Mouse (Mus musculus): ENCODE results near the gene Kyat1.

The Kyat1 gene

DNA sequence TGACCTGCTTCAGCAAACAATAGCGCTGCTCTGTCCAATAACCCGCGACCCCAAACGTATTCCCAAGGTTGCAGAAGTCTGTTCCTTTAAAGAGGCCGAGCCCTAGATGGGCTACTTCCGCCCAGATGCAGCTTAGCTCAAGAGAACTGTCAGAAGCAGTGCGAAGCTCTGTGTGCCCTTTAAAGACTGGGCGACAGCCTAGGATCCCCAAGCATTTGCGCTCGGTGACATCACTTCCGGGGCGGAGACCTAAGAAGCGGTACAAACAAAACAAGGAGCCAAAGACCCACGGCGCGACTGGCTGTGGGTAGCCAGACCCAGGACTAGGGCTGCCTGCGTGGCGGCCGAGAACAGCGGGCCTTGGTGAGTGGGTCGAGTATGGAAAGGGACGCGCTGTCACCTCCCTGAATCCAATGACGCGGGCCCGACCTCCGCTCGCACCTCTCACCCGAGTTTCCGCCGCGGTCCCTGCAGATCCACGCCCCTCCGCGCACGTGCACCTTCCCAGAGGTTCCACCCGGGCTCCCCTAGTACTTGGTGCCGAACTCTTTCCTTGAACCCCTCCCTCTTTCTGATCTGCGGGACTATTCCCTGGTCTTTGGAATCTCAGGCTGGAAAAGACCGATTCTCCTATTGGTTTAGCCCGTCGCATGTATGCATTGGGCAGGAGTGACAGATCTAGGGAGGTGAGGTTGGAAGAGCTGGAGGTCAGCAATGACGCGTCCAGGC, at the start of gene Kyat1:
TSS of gene Kyat1 (minus strand) at position 219 of the 729 bp plus-strand sequence.
- DNase-seq, result peak; percentile 88

DNA sequence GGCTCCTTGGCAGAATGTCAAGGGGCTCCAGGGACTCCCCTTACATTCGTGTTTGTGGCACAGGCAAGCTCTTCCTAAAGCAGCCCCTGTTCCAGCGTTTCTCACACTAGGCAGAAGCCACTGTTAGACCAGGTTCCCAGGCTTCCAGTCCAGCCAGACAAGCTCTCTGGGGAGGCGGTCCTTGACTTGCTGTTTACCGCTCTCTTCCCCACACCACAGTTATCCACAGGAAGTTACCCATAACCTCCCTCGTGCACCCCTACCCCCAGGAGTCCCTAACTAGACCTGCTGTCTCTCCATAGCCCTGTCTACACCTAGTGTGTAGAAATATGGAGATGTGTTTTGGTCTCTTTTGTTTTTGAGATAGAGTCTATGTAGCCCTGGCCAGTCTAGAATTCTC, 48.2 kb upstream of the Kyat1 start:
- no peak for DNase-seq

DNA sequence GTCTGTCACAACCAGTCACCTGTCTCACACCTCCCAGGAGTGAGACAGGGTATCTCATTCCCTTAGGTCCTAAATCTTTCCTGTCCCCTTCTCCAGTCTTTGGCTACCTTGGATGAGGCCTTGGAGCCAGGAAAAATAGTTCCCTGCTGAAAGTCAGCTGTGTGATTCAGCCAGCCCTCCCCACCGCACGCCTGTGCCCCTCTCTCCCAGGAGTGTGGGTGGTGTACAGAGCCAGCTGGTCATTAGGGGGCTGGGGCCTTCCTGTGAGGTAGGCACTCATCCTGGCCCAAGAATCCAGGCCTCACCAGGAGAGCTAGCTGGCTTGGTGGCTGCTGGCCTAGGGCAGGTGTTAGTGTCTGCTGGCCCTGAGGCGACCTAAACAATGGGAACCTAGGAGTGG, 46.9 kb upstream of the Kyat1 start:
- DNase-seq, result no peak

DNA sequence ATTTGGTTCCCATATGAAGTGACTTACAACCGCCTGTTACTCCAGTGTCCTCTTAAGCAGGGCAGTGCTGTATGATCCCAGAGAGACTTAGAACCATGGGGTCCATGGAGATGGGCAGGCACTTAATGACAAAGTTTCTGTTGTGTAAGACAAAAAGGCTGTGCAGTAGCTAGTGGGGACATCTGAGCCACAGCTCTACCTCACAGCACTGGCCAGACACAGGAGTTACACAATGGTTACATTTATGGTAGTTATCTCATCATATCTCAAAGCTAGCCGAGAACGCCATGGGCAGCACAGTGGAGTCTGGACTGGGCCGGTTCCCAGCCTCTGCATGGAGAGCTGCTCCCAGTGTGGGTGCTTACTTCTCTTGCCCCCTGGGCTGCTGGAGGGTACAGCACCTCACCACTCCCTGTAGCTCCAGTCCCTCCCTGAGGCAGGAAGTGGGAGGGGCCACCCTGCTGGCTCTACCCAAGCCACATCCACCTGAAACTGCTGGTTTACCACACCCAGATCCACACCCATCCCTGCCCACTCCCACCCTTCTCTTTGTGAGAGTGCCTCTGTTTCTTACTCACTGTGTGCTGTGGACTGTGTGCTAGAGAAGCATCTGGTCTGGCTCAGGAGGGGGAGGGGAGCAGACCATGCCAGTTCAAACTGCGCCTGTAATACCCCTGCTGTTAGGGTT, 45.9 kb upstream of the Kyat1 start:
- DNase-seq, result no peak

DNA sequence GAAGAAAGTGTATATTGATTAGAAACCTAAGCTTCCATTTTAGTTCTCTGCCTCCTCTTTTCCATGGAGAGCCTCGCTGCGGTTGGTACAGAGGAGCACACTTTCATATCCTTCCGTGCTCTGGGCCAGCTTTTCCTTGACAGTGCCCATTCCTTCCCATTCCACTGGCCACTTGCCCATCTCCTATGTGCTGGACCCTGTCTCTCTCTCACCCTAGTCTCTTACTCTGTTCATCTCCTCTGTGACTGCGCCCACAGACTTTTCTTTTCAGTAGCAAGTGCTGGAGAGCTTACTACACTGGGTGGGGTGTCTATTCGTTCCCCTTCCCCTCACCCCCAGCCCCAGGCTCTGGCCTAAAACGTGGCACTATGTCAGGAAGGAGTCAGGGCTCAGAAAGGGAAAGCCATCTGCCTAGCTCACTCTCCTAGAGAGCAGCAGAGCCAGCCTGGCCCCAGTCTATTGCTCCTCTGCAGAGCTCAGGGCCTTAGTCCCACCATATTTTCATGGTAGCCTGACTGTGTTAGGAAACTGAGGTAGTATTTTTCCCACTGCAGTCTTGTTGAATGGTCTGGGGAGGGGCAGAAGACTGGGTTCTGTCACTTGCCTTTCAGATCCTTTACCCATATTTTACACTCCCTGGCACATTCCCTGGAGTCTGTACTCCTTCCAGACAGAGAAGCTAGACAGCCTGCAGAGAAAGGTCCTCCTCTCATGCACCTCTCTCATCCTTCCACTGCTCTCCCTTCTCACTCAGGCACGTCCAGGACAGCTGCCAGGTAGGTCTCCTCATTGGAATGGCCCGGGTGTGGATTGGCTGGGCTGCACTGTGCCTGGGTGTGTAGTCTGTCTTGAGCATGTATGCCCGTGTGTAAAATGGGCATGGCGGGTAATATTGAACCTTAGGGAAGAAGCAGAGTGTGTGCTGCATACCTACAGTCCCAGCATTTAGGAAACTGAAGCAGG, 44.8 kb upstream of the Kyat1 start:
- DNase-seq, result no peak

DNA sequence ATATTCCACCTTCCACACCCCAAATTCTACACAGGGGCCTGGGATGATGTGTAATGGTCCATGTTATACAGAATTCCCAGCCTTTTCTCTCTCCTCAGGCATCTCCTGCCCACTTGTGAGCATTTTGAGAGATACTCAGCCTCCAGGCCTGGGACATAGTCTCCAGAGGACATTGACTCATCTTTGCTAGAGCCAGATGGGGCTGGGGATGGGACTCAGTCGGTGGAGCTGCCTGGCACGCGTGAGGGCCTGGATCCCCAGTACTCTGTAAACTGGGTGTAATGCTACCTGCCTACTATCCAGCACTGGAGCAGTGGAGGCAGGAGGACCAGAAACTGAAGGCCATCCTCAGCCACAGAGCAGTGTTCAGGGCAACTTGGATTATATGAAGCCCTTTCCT, 43.5 kb upstream of the Kyat1 start:
- DNase-seq, result no peak

DNA sequence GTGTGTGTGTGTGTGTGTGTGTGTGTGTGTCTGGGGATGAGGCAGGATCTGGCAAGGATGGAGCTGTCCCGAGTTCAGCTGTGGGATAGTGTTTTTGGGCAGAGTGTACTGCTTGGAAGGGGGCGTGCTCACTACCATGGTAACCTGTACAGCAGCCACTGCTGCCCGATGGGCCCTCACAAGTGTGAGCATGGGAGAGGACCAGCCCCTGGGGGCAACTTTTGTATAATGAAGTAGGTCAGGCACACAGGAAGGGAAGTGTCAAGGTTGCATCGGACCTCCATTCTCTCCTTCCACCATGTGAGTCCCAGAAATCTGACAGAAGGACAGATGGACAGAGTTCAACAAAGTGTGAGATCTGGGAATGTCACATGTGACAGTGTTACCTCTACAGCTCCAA, 42.0 kb upstream of the Kyat1 start:
- DNase-seq, result no peak

DNA sequence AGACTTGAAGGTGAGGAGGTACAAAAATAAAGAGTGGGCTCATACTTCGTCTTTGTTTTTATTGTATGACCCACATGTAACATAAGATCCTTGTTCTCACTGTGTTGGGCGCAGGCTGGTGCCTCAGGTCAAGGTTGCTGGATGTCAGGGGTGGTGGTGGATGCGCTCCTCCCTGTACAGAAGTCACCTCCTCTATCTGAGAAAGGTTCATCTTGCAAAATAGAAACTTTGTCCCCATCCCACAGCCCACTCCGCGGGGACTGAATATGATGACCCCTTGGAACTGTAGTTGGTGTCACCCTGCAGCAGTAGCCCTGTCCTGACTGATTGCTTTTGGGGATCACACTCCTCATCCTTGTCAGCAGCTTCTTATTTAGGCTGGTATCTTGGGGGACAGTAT, 41.4 kb upstream of the Kyat1 start:
- DNase-seq, result no peak

DNA sequence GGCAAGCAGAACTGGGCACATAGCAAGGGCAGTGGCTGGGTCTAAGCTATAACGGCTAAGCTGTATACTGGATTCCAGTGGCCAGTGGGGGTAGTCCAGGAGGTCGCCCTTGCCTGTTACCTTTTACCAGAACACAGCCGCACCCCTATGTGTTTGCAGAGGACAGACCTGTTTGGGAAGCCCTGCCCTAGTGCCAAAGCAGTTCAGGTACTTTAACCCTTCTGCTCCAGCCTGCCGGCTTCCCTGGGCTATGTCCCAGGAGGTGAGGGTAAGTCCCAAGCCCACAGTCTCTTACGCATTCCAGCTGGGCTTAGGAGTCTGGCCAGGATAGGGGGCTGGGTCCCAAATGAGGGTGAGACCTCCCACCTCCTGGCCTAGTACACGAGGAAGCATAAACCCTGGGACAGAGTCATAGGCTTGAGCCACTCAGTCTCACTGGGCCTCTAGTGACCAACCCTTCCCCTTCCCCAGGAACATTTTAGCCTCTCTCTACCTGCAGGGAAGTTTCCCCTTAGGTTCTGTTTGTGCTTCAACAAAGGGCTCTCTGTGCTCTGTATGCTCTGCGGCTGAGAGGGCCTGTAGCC, 39.0 kb upstream of the Kyat1 start:
- DNase-seq, result no peak

DNA sequence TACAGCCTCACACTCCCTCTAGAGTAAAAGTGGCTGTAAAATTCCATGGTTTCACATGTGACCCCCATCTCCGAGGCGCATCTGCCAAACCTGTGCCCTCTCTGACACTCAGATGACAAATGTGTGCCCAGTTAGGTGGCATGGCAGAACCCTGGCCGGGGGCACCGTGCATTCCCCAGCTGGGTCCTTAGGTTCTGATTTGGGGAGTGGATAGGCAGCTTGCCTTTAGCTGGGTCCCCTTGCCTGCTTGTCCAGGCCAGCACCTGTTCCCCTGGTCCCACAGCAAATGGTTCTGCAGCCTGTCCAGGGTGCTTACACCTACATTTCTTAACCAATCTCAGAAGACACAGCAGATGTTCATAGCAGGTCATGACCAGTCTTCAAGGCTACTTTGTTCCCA, 37.7 kb upstream of the Kyat1 start:
- DNase-seq, result no peak

DNA sequence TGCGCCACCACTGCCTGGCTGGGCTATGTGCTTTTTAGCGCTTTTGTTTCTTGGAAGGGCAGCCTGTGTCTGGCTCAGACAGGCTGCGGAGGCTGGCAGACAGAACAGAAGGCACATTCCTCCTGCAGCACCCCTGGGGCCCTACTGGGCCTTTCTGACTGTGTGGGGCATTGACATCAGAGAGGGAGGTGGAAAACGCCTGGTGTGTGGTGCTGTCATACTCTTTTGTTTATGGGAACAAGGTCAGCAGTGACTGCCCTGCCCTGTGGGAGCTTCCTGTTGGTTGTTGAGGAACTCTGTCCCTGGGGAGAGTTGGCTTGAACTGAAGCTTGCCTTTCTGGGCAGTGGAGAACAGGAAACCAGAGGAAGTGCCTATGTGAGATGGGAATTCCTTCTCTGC, 36.9 kb upstream of the Kyat1 start:
- peak; percentile 54 for DNase-seq

DNA sequence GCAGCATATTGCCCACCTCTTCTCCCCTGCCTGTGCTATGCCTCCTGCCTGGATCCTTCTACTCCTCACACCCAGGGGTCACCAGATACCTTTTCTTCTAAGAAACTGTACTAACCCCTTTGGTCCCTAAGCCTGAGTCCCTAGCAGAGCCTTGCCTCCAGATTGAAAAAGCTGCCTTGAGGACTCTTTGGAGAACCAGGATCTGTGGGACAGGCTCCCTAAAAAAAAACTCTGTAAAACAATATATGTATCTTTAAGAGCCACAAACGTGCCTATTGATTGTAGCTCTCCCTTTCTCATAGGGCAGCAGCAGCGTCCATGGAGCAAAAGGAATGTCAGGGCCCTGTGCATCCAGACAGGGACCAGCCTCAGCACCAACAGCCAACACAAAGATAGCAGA, 34.6 kb upstream of the Kyat1 start, which contains the start of gene Gm28035:
TSS of gene Gm28035 (plus strand) at position 301 of the 400 bp plus-strand sequence.
- no peak for DNase-seq

DNA sequence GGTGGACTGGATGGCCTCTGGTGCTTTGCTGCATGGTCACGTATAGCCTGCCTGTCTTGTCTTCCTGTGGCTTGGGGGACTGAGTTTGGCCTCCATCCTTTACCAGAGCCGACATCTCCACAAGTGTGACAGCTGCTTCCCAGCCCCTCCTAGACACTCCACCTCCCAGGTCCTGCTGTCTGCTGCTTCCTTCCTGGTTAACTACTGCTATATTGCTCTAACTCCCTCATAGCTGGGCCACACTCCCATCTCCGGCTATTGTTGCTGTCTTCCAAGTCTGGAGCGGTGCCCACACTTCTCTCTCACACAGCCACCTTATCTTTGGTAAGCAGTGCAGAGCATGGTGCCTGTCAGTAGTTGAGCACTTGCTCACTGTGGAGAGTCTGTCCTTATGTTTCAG, 34.1 kb upstream of the Kyat1 start:
- peak; percentile 17 for DNase-seq

DNA sequence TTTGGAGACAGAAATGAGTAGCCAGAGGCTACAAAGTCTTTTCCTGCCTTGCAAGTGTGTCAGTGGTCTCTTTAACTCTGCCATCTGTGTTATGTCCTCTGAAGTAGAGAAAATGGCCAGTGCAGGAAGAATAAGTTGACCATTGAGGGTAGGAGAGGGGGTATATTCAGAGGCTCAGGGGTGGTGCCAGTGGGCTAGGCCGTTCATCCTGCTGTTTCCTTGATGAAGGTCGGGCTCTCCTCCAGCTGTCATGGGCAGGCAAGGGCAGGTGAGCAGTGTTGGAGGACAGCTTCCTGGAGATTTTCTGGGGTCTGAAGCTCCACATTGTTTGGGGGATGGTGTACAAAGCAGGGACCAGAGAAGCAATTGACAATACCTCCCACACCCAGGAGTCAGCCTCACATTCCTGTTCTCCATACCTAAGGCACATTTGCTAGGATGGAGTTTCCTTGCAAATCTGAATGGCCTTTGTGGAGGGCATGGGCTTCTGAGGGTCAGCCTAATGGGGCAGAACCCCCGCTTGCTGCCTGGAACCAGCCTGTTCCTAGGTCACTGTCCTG, 33.3 kb upstream of the Kyat1 start:
- peak; percentile 12 for DNase-seq

DNA sequence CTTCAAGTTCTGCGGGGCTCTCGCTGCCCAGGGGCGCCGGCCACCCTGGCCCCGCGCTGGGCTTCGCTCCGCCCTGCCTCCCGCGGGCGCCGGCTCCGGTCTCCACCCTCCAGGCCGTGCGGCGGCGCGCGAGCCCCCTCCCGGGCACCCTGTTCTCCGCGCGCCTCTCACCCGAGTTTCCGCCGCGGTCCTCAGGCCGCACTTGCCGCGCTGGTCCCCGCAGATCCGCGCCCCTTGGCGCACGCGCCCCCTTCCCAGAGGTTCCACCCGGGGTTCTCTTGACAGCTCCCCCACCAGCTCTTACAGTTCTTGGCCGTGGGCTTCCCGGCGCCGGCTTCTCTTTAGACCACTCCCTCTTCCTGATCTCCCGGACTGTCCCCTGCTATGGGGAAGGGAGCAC, 32.2 kb upstream of the Kyat1 start:
- no peak for DNase-seq

DNA sequence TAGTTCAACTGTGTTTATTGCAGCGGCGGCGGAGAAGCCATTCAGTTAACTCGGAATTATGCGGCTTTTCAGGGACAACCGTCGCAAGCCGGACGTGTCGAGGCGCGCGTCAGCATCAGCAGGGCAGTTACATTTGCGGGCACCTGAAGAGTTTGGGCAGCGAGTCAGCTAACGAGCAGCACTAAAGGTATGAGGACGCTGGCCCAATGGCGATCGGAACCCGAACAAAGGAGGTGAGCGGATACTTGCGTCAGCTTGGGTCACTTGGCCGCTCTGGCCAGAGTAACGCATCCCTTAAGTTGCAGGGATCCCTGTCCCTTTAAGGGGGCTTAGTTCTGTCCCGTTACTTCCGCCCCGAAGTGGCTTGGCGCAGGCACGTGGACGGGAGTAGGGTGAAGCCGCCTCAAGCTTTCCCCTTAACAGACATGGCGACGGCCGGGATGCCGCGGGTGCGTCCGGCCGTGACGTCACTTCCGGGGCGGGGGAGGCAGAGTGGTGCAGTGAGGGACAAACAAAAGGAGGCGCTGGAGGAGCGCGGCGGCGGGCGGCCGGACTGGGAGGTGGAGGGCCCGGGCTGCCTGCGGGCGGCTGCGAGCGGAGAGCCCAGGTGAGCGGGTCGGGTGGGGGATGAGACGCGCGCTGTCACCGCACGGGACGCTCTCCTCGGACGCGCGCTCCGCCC, 31.7 kb upstream of the Kyat1 start, which contains the start of gene Lrrc8a:
TSS of gene Lrrc8a (plus strand) at position 517 of the 682 bp plus-strand sequence.
- DNase-seq, result peak; percentile 99

DNA sequence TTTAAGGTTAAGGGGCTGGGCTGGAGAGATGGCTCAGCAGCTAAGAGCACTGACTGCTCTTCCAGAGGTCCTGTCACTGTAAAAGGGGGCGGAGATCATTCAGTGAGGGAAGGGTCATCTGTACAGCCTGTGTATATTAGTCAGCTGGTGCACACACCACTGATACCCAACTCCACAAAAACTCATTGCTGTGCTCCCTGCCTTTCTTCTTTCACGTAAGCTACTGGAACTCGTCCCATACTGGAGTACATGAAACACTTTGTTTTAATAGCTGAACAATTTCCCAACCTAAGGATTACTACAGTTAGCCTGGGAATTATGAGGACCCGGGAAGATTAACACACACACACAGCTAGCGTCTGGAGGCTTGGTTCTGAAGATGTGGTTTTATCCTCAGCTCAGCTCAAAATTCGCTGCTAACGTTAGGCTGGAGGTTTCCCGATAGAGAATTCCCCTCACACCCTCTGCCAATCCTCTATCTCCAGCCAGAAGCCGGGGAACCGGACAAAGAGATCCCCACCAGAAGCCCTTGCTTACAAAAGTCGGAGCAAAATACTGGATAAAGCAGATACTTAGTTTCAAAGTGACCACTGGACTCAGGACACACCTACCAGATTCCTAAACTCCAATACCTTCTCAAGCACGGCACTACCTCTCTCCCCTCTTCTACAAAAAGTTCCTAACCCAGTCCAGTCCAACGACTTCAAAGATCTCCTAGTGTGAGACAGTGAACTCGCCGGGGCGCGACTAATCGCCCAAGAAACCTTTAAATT, 31.0 kb upstream of the Kyat1 start:
- no peak for DNase-seq

DNA sequence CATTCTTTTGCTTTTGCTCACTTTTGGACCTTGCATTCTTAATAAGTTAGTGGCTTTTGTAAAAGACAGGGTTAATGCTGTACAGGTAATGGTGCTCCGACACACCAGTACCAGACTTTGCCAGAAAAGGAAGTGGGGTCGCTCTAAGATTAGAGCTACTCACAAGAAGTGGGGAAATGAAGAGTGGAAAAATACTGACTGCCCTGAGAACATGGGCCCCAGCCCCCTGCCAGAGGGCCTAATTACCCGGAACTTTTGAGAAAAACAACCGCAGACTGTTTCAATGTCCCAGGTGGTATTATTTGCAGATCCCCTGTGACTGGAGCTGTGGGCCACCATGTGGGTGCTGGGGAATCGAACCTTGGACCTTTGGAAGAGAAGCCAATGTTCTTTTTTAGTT, 29.9 kb upstream of the Kyat1 start:
- no peak for DNase-seq

DNA sequence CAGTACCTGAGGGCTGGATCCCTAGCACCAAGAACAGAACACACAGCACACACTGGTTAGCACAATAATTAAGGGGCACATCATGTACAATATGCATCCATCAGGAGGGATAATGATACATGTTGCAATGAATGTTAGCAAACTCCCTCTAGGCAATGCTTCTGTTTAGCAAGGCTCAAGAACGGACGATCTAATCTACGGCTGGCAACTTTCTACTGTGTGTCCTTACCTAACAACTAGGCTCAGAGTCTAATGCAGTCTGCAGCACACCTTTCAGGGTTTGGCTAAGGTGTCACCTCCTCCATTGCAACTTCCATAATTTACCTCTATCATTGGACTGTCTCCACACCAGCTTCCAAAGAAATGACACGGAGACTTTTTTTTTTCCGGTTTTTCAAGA, 10.6 kb upstream of the Kyat1 start:
- DNase-seq, result no peak

DNA sequence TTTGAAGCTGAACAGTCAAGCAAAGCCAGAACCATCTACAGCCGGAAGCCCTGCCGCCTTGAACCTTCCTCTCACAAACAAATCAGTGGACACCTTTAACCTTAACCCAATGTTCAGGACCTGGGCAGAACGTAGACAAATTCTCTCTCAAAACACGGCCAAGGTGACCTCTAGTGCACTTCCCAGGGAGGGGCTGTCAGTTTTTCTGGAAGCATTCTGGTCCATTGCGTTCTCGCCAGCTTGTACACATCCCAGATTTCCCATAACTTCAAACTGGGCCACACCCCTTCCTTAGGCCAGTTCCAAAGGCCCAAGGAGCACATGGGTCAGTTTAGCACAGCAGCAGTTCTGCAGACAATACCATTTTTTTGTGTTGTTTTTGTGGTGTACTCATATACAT, 9.8 kb upstream of the Kyat1 start:
- DNase-seq, result no peak

DNA sequence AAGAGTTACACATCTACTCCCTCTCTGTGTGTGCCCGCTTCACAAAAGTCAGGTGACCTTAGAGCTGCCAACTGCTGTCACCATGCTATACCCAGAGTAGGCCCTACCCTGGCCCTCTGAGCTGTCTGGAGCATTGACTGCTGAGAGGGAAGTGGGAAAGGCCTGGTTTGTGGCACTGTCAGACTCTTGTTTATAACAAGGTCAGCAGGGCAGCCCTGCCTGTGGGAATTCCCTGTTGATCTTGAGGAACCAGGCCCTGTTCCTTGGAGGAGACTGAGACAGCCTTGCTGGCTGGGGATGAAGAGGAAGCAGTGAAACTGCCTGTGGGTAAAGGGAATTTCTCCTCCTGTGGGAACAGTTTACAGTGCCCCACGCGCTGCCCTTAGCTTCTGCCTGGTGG, 9.1 kb upstream of the Kyat1 start:
- DNase-seq, result no peak
